Mouse (Mus musculus) forebrain, embryonic 11.5 days (tissue): ENCODE measurements at regions not wholly inside any gene's neighbourhood (a gene's known extent, or its start where the extent isn't known, plus 50 kb on each side); places are given as distances from the start of the nearest gene placed in this dataset.

Experiments used
- ATAC-seq: fragments of 200-750 bp; cut with Nextera tagmentation; replicated peaks from 2 replicates; pipeline ENCODE4 v1.8.0; 2017; ENCODE audit warnings: moderate TSS enrichment; ENCODE audit not compliant: low FRiP score
- DNase-seq: peaks from one replicate; pipeline ENCODE4 v3.0.0-alpha.2; 2017; ENCODE audit warnings: low spot score
- H3K27ac ChIP-seq: fragments of 300-500 bp; sonication (generic); 2 replicates; pipeline ENCODE4 v1.5.1; 2014; ENCODE audit warnings: low read depth, low read length
- H3K27me3 ChIP-seq: fragments of 300-500 bp; sonication (generic); 2 replicates; pipeline ENCODE4 v1.6.1; 2014; ENCODE audit warnings: mild to moderate bottlenecking, low read length, mixed read lengths; ENCODE audit not compliant: control insufficient read depth, insufficient read depth
- H3K36me3 ChIP-seq: fragments of 300-500 bp; sonication (generic); 2 replicates; pipeline ENCODE4 v1.6.1; 2014; ENCODE audit warnings: mild to moderate bottlenecking, low read length, moderate library complexity, mixed read lengths; ENCODE audit not compliant: control insufficient read depth, insufficient read depth
- H3K4me1 ChIP-seq: fragments of 300-500 bp; sonication (generic); replicated peaks from 2 replicates; pipeline ENCODE4 v1.6.1; 2014; ENCODE audit warnings: low read length, mixed read lengths; ENCODE audit not compliant: control insufficient read depth, insufficient read depth
- H3K4me2 ChIP-seq: fragments of 300-500 bp; sonication (generic); 2 replicates; pipeline ENCODE4 v1.6.1; 2014; ENCODE audit warnings: low read depth, mild to moderate bottlenecking, low read length, moderate library complexity, mixed read lengths; ENCODE audit not compliant: severe bottlenecking
- H3K4me3 ChIP-seq: fragments of 300-500 bp; sonication (generic); 2 replicates; pipeline ENCODE4 v1.5.1; 2014; ENCODE audit warnings: low read depth, low read length
- H3K9ac ChIP-seq: fragments of 300-500 bp; sonication (generic); 2 replicates; pipeline ENCODE4 v1.6.1; 2014; ENCODE audit warnings: low read length
- H3K9me3 ChIP-seq: fragments of 300-500 bp; sonication (generic); 2 replicates; pipeline ENCODE4 v1.6.1; 2016; ENCODE audit warnings: low read length, mixed read lengths; ENCODE audit not compliant: control insufficient read depth
- WGBS: fragments of 180-500 bp; shearing (Covaris S2); extraction: QIAGEN DNeasy Blood & Tissue Kit; methylation state at CpG from one replicate; pipeline ENCODE4 v1.1.7; 2014; 5-methylcytosine and 5-hydroxymethylcytosine counted together

- H3K9ac ChIP-seq = no peak overlapping the region
- H3K4me2 ChIP-seq = no peak overlapping the region
- no peaks in the 10 kb centered on the region for H3K27me3 ChIP-seq
- no peaks in the 10 kb centered on the region for H3K4me1 ChIP-seq
- H3K36me3 ChIP-seq = no peaks in the 10 kb centered on the region
- H3K27ac ChIP-seq = no peak overlapping the region
- H3K9me3 ChIP-seq = no peaks in the 10 kb centered on the region
- WGBS = 84% methylated on average over 3 of the region's 3 CpGs
- ATAC-seq = no peak
- no peak overlapping the region for H3K4me3 ChIP-seq
- no peak for DNase-seq
These were observed 52.4 kb upstream of the Adcy1 start for GRCm38 (mm10) chr11:7010858-7011257.

GRCm38 (mm10) chr11:6999329-6999728, 64.0 kb upstream of the Adcy1 start:
- H3K4me3 ChIP-seq = no peak overlapping the region
- H3K27ac ChIP-seq = no peak overlapping the region
- no peaks in the 10 kb centered on the region for H3K27me3 ChIP-seq
- ATAC-seq (no peak), DNase-seq (no peak)
- H3K4me1 ChIP-seq = no peaks in the 10 kb centered on the region
- no peaks in the 10 kb centered on the region for H3K9me3 ChIP-seq
- no peak overlapping the region for H3K9ac ChIP-seq
- no peak overlapping the region for H3K4me2 ChIP-seq
- H3K36me3 ChIP-seq = no peaks in the 10 kb centered on the region

GRCm38 (mm10) chr11:6998810-6999209, 64.5 kb upstream of the Adcy1 start:
- ATAC-seq = no peak
- no peaks in the 10 kb centered on the region for H3K36me3 ChIP-seq
- no peak overlapping the region for H3K4me2 ChIP-seq
- 91% methylated on average over 1 of the region's 1 CpGs for WGBS
- no peaks in the 10 kb centered on the region for H3K4me1 ChIP-seq
- H3K27ac ChIP-seq = no peak overlapping the region
- no peak overlapping the region for H3K4me3 ChIP-seq
- H3K9ac ChIP-seq = no peak overlapping the region
- no peak for DNase-seq
- H3K27me3 ChIP-seq = no peaks in the 10 kb centered on the region
- no peaks in the 10 kb centered on the region for H3K9me3 ChIP-seq

GRCm38 (mm10) chr11:6997508-6997907, 65.8 kb upstream of the Adcy1 start:
- DNase-seq = no peak

GRCm38 (mm10) chr11:6993731-6994130, 69.6 kb upstream of the Adcy1 start:
- Histone ChIP-seq H3K9ac (no peak overlapping the region), H3K4me1 (no peaks in the 10 kb centered on the region), H3K4me3 (no peak overlapping the region), H3K36me3 (no peaks in the 10 kb centered on the region), H3K4me2 (no peak overlapping the region), H3K27me3 (no peaks in the 10 kb centered on the region), H3K27ac (no peak overlapping the region), H3K9me3 (no peaks in the 10 kb centered on the region)
- WGBS = 96% methylated on average over 2 of the region's 2 CpGs
- ATAC-seq = no peak
- no peak for DNase-seq

More at GRCm38 (mm10) chr11:6997508-6997907, 65.8 kb upstream of the Adcy1 start:
- 89% methylated on average over 6 of the region's 6 CpGs for WGBS
- Histone ChIP-seq H3K4me3 (no peak overlapping the region), H3K36me3 (no peaks in the 10 kb centered on the region), H3K27ac (no peak overlapping the region), H3K27me3 (no peaks in the 10 kb centered on the region), H3K4me2 (no peak overlapping the region), H3K4me1 (no peaks in the 10 kb centered on the region), H3K9me3 (no peaks in the 10 kb centered on the region), H3K9ac (no peak overlapping the region)
- no peak for ATAC-seq

- 94% methylated on average over 5 of the region's 5 CpGs for WGBS
- no peaks in the 10 kb centered on the region for H3K27me3 ChIP-seq
- no peak overlapping the region for H3K4me3 ChIP-seq
- H3K4me1 ChIP-seq = no peaks in the 10 kb centered on the region
- H3K27ac ChIP-seq = no peak overlapping the region
- H3K36me3 ChIP-seq = no peaks in the 10 kb centered on the region
- no peaks in the 10 kb centered on the region for H3K9me3 ChIP-seq
- ATAC-seq (no peak), DNase-seq (no peak)
- H3K4me2 ChIP-seq = no peak overlapping the region
- H3K9ac ChIP-seq = no peak overlapping the region
These were observed 71.7 kb upstream of the Adcy1 start for GRCm38 (mm10) chr11:6991626-6992025.

GRCm38 (mm10) chr11:6990711-6991110, 72.6 kb upstream of the Adcy1 start:
- H3K9me3 ChIP-seq = no peaks in the 10 kb centered on the region
- H3K27me3 ChIP-seq = no peaks in the 10 kb centered on the region
- no peak overlapping the region for H3K4me3 ChIP-seq
- DNase-seq (no peak), ATAC-seq (no peak)
- WGBS = 65% methylated on average over 3 of the region's 3 CpGs
- no peak overlapping the region for H3K4me2 ChIP-seq
- no peak overlapping the region for H3K9ac ChIP-seq
- no peaks in the 10 kb centered on the region for H3K36me3 ChIP-seq
- no peak overlapping the region for H3K27ac ChIP-seq
- H3K4me1 ChIP-seq = no peaks in the 10 kb centered on the region

GRCm38 (mm10) chr11:6988884-6989824, 74.1 kb upstream of the Adcy1 start:
- no peak for DNase-seq
- H3K4me3 ChIP-seq = no peak overlapping the region
- H3K4me2 ChIP-seq = no peak overlapping the region
- WGBS = 77% methylated on average over 8 of the region's 8 CpGs
- H3K27me3 ChIP-seq = no peaks in the 10 kb centered on the region
- H3K9me3 ChIP-seq = no peaks in the 10 kb centered on the region
- no peaks in the 10 kb centered on the region for H3K36me3 ChIP-seq
- no peak overlapping the region for H3K27ac ChIP-seq
- no peaks in the 10 kb centered on the region for H3K4me1 ChIP-seq
- ATAC-seq = no peak
- H3K9ac ChIP-seq = no peak overlapping the region

- H3K4me3 ChIP-seq = no peak overlapping the region
- H3K4me2 ChIP-seq = no peak overlapping the region
- DNase-seq (no peak), ATAC-seq (no peak)
- 74% methylated on average over 2 of the region's 2 CpGs for WGBS
- H3K9ac ChIP-seq = no peak overlapping the region
- no peaks in the 10 kb centered on the region for H3K27me3 ChIP-seq
- no peaks in the 10 kb centered on the region for H3K9me3 ChIP-seq
- H3K36me3 ChIP-seq = no peaks in the 10 kb centered on the region
- H3K27ac ChIP-seq = no peak overlapping the region
- H3K4me1 ChIP-seq = no peaks in the 10 kb centered on the region
These were observed 75.3 kb upstream of the Adcy1 start for GRCm38 (mm10) chr11:6987995-6988394.
